Mouse (Mus musculus): ENCODE measurements around the gene Atg101.
"Not testable (repeated sequence)": the region's sequence is repeated elsewhere in the genome, so short reads cannot be mapped to it uniquely, and the experiment has no call there.

Gene Atg101

DNA sequence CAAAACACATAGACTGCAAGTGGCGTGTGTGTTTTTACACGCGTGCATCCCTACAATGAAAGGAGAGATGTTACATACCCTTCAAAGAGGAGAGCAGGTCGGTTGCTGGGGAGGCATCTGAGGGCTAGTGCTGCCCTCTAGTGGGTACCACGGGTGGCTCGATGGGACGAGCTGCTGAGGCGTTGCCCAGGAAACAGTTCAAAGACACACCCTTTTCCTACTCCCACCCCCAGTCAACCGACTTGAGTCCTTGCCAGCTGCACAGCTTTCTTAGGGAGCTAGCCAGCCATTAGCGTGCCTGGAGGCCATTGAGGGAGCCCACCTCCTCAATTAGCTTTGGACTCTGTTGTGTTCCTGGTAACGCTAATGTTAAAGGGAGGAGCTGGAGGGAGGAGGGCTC lies 31.8 kb downstream of the Atg101 start:
- DNase-seq (ENCODE audit: low spot score in 2 of 2): peak; percentile 82 to 90

GRCm38 (mm10) chr15:101316279-101316912 lies 32.3 kb downstream of the Atg101 start:
- no peak for DNase-seq (ENCODE audit: low spot score in 2 of 2)

GRCm38 (mm10) chr15:101316913-101317813 lies 33.1 kb downstream of the Atg101 start:
- DNase-seq (ENCODE audit: low spot score in 2 of 2): no peak

DNA sequence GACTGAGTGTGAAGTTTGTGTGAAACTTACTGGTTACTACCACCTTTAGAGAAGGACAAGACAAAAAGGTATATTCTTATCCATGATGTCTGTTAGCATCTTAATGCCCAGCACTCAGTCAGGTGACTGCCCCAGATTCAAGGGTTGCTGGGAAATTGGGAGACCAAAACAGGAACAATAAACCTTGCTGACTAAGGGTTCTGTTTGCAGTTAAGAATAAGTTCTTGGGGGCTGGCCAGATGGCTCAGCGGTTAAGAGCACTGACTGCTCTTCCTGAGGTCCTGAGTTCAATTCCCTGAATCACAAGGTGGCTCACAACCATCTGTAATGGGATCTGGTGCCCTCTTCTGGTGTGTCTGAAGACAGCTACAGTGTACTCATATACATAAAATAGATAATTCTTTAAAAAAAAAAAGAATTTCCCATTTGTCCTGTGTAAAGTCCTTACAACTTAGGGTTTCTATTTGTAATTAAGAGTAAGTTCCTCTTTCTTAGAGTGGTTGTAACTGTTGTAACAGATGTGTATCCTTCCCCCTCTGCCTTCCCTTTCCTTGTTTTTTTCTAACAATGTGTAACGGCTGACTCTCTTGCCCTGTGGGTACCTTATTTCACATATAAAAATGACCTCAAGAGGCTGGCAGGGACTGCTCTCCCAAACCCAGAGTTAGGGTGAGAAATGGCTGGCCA lies 33.9 kb downstream of the Atg101 start:
- DNase-seq (ENCODE audit: low spot score in 2 of 2): no peak

GRCm38 (mm10) chr15:101318889-101319765 lies 35.1 kb downstream of the Atg101 start:
- DNase-seq (ENCODE audit: low spot score in 2 of 2): no peak

GRCm38 (mm10) chr15:101320010-101320617 lies 36.0 kb downstream of the Atg101 start:
- no peak for DNase-seq (ENCODE audit: low spot score in 2 of 2)

- DNase-seq (ENCODE audit: low spot score in 2 of 2): no peak
Measured at GRCm38 (mm10) chr15:101320618-101321041, 36.6 kb downstream of the Atg101 start.

DNA sequence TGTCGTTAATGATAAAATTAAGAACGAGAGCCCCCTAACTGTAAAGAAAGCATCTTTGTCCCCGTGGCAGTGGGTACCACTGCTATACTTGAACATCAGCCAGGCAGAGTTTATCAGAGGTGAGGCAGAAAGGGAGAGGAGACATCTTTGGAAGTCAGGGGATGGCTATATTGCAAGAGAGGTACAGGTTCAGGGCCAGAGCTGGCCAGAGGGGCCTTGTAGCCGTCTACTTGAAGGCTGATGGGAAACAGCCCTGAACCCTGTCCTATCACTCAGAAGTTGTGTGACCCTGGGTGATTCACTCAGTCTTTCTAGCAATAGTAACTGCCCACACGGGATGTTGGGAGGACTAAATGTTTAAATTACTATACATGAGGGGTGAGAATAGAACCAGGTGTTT lies 37.1 kb downstream of the Atg101 start:
- DNase-seq (ENCODE audit: low spot score in 2 of 2): no peak

- no peak for DNase-seq (ENCODE audit: low spot score in 2 of 2)
Measured at GRCm38 (mm10) chr15:101322106-101322505, 38.0 kb downstream of the Atg101 start.

DNA sequence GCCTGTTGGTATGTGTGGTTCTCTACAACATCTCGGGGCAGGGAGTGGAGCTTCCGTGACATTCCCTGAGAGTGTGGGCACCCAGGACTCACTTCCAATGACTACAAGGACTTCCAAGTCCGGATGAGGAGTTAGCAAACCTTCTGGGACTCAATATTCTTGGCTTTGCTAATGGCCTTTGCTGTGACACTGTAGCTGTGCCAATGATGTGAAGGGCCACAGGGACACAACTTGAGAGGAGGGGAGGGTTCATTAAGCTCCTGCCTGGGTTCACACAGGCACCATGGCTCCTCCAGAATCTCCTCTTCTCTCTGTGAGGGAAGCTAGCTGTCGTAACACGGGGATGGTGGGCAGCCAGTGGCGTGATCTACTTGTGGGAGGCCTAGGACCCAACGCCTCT lies 38.6 kb downstream of the Atg101 start:
- no peak for DNase-seq (ENCODE audit: low spot score in 2 of 2)

- no peak for DNase-seq (ENCODE audit: low spot score in 2 of 2)
Measured at GRCm38 (mm10) chr15:101323511-101323910, 39.4 kb downstream of the Atg101 start.

- not testable (repeated sequence) for DNase-seq (ENCODE audit: low spot score in 2 of 2)
Measured at GRCm38 (mm10) chr15:101324409-101324808, 40.3 kb downstream of the Atg101 start.

DNA sequence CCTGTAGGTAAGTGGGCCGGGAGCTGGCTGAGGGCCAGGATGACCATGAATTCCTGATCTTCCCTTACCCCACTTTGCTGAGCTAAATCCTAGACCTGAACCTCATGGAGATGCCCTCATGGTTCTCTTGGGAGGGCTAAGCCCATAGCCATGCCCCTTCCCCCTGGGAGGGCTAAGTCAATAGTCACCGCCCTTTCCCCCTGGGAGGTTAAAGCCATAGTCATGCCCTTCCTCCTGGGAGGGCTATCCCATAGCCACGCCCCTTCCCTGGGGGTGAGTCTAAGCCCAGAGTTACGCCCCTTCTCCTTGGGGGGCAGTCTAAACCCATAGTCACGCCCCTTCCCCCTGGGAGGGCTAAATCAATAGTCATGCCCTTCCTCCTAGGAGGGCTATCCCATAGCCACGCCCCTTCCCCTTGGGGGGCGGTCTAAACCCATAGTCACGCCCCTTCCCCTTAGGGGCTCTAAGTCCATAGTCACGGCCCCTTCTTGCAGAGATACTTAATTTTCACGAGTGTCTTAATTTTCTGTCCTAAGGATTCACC lies 42.0 kb downstream of the Atg101 start:
- DNase-seq (ENCODE audit: low spot score in 2 of 2): no peak

DNA sequence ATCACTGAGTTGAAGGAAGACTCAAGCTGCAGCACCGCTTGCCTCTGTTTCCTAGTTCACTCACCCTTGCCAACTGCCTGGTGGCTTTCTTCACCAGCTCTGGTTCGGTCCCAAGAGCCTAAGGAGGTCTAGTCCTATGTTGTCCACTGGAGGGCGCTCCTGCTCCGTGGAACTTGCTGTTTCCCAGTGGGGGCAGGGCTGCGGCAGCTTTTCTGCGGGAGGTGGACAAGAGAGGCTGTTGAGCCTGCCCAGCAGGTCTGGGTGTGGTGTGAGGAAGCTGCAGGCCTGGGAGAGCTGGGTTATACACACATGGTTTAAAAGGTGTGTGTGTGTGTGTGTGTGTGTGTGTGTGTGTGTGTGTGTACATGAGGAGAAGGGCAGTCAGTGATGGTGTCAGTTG lies 43.2 kb downstream of the Atg101 start:
- peak; percentile 17 to 52 for DNase-seq (ENCODE audit: low spot score in 2 of 2)

DNA sequence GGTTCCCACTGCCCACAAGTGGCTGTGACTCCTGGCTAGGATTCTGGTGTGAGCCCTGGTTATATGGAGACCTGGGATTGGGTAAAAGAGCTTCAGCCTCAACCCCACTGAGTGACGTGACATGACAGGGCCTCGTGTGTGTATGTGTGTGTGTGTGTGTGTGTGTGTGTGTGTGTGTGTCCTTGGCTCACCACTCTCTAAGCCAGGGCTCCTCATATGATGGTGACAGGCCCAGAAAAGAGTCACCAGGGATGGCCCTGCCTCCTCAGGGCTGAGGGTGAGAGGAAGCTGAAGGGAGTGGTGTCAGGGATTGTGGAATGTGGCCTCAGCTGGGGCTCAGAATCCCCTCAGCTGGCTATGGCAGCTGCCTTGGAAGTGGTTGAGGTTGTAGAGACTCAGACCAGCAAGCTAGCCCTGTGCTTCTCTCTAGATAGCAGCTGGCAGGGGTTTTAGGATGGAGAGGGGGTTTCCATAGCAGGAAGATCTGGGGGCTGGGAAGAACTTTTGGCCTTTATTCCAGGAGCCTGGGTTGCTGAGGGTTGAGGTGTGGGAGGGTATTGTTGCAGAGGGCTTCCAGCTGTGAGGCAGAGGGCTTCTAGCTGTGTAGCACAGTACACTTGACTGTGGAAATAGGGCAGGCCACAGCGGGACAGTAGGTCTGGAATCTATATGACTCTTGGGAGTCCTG lies 44.9 kb downstream of the Atg101 start:
- no peak for DNase-seq (ENCODE audit: low spot score in 2 of 2)

- no peak for DNase-seq (ENCODE audit: low spot score in 2 of 2)
Measured at GRCm38 (mm10) chr15:101329564-101329892, 45.5 kb downstream of the Atg101 start.

GRCm38 (mm10) chr15:101331090-101331489 lies 47.0 kb downstream of the Atg101 start:
- DNase-seq (ENCODE audit: low spot score in 2 of 2): no peak

- DNase-seq (ENCODE audit: low spot score in 2 of 2): no peak
Measured at GRCm38 (mm10) chr15:101332370-101332769, 48.3 kb downstream of the Atg101 start.

GRCm38 (mm10) chr15:101333165-101333564 lies 49.1 kb downstream of the Atg101 start:
- no peak for DNase-seq (ENCODE audit: low spot score in 2 of 2)

GRCm38 (mm10) chr15:101333648-101334047 lies 49.6 kb downstream of the Atg101 start:
- no peak for DNase-seq (ENCODE audit: low spot score in 2 of 2)

Measured in thymus, postnatal 10 days (tissue).